Mouse (Mus musculus): ENCODE results near the gene Tbk1. TPM values are rescaled to one million over a fixed set of nuclear protein-coding genes. Genes with fewer than 3 reads are reported as not detected.

Gene Tbk1
- polyA plus RNA-seq, 1 experiment, result 288 TPM

GRCm38 (mm10) chr10:121568026-121568425 is 18.6 kb downstream of the Tbk1 start:
- Histone ChIP-seq H3K27ac (ENCODE audit: insufficient read depth, low read depth, low read length) (no peak overlapping the region), H3K4me1 (ENCODE audit: control insufficient read depth, insufficient read depth, low read length) (peaks cover 5% of the 10 kb centered on the region; the same call in 1 of the 2 replicates), H3K4me3 (ENCODE audit: insufficient read depth, low read depth, low read length) (no peak overlapping the region)
- TF ChIP-seq POLR2A (IDR thresholded peaks at IDR 0.05; ENCODE audit: insufficient read depth, low read depth, low read length) (no peak), CTCF (IDR thresholded peaks at IDR 0.05; ENCODE audit: insufficient read depth, low read depth, low read length) (no peak)
- WGBS, result 96% methylated on average over 10 of the region's 10 CpGs

- Histone ChIP-seq H3K27ac (ENCODE audit: insufficient read depth, low read depth, low read length) (no peak overlapping the region), H3K4me3 (ENCODE audit: insufficient read depth, low read depth, low read length) (no peak overlapping the region), H3K4me1 (ENCODE audit: control insufficient read depth, insufficient read depth, low read length) (peaks cover 3% of the 10 kb centered on the region; the same call in 1 of the 2 replicates)
- 82% methylated on average over 8 of the region's 8 CpGs for WGBS
- TF ChIP-seq CTCF (IDR thresholded peaks at IDR 0.05; ENCODE audit: insufficient read depth, low read depth, low read length), result no peak
- TF ChIP-seq POLR2A (IDR thresholded peaks at IDR 0.05; ENCODE audit: insufficient read depth, low read depth, low read length), result no peak
These were observed 22.1 kb downstream of the Tbk1 start for GRCm38 (mm10) chr10:121564447-121564846.

GRCm38 (mm10) chr10:121558231-121558630 is 28.4 kb downstream of the Tbk1 start:
- no peak for TF ChIP-seq POLR2A (IDR thresholded peaks at IDR 0.05; ENCODE audit: insufficient read depth, low read depth, low read length)
- no peak for TF ChIP-seq CTCF (IDR thresholded peaks at IDR 0.05; ENCODE audit: insufficient read depth, low read depth, low read length)
- 71% methylated on average over 2 of the region's 2 CpGs for WGBS
- Histone ChIP-seq H3K4me3 (ENCODE audit: insufficient read depth, low read depth, low read length) (no peak overlapping the region), H3K27ac (ENCODE audit: insufficient read depth, low read depth, low read length) (no peak overlapping the region), H3K4me1 (ENCODE audit: control insufficient read depth, insufficient read depth, low read length) (peaks cover 9% of the 10 kb centered on the region)

- Histone ChIP-seq H3K27ac (ENCODE audit: insufficient read depth, low read depth, low read length) (no peak overlapping the region), H3K4me1 (ENCODE audit: control insufficient read depth, insufficient read depth, low read length) (peaks cover 9% of the 10 kb centered on the region), H3K4me3 (ENCODE audit: insufficient read depth, low read depth, low read length) (no peak overlapping the region)
- WGBS, result 68% methylated on average over 6 of the region's 6 CpGs
- TF ChIP-seq CTCF (IDR thresholded peaks at IDR 0.05; ENCODE audit: insufficient read depth, low read depth, low read length), result no peak
- TF ChIP-seq POLR2A (IDR thresholded peaks at IDR 0.05; ENCODE audit: insufficient read depth, low read depth, low read length), result no peak
These were observed 30.3 kb downstream of the Tbk1 start for GRCm38 (mm10) chr10:121556263-121556662.

- no peak overlapping the region for H3K27ac ChIP-seq (ENCODE audit: insufficient read depth, low read depth, low read length)
- 83% methylated on average over 9 of the region's 9 CpGs for WGBS
- TF ChIP-seq POLR2A (IDR thresholded peaks at IDR 0.05; ENCODE audit: insufficient read depth, low read depth, low read length) (no peak), CTCF (IDR thresholded peaks at IDR 0.05; ENCODE audit: insufficient read depth, low read depth, low read length) (no peak)
- no peak overlapping the region for H3K4me3 ChIP-seq (ENCODE audit: insufficient read depth, low read depth, low read length)
- H3K4me1 ChIP-seq (ENCODE audit: control insufficient read depth, insufficient read depth, low read length), result peaks cover 8% of the 10 kb centered on the region; the same call in 1 of the 2 replicates
These were observed 36.3 kb downstream of the Tbk1 start for GRCm38 (mm10) chr10:121550334-121550733.

- 86% methylated on average over 5 of the region's 5 CpGs for WGBS
- no peak overlapping the region for H3K4me3 ChIP-seq (ENCODE audit: insufficient read depth, low read depth, low read length)
- TF ChIP-seq POLR2A (IDR thresholded peaks at IDR 0.05; ENCODE audit: insufficient read depth, low read depth, low read length) (no peak), CTCF (IDR thresholded peaks at IDR 0.05; ENCODE audit: insufficient read depth, low read depth, low read length) (no peak)
- peaks cover 8% of the 10 kb centered on the region; the same call in 1 of the 2 replicates for H3K4me1 ChIP-seq (ENCODE audit: control insufficient read depth, insufficient read depth, low read length)
- no peak overlapping the region for H3K27ac ChIP-seq (ENCODE audit: insufficient read depth, low read depth, low read length)
These were observed 36.9 kb downstream of the Tbk1 start for GRCm38 (mm10) chr10:121549670-121550069.

- TF ChIP-seq CTCF (IDR thresholded peaks at IDR 0.05; ENCODE audit: insufficient read depth, low read depth, low read length) (no peak), POLR2A (IDR thresholded peaks at IDR 0.05; ENCODE audit: insufficient read depth, low read depth, low read length) (no peak)
- WGBS, result 37% methylated on average over 6 of the region's 6 CpGs
- Histone ChIP-seq H3K27ac (ENCODE audit: insufficient read depth, low read depth, low read length) (peak overlapping the region; percentile 54; the same call in 1 of the 2 replicates), H3K4me3 (ENCODE audit: insufficient read depth, low read depth, low read length) (no peak overlapping the region), H3K4me1 (ENCODE audit: control insufficient read depth, insufficient read depth, low read length) (peaks cover 5% of the 10 kb centered on the region; the same call in 1 of the 2 replicates)
These were observed 39.4 kb downstream of the Tbk1 start for GRCm38 (mm10) chr10:121547162-121547561.

- Histone ChIP-seq H3K4me1 (ENCODE audit: control insufficient read depth, insufficient read depth, low read length) (peaks cover 5% of the 10 kb centered on the region; the same call in 1 of the 2 replicates), H3K27ac (ENCODE audit: insufficient read depth, low read depth, low read length) (no peak overlapping the region), H3K4me3 (ENCODE audit: insufficient read depth, low read depth, low read length) (no peak overlapping the region)
- 98% methylated on average over 6 of the region's 6 CpGs for WGBS
- TF ChIP-seq CTCF (IDR thresholded peaks at IDR 0.05; ENCODE audit: insufficient read depth, low read depth, low read length) (no peak), POLR2A (IDR thresholded peaks at IDR 0.05; ENCODE audit: insufficient read depth, low read depth, low read length) (no peak)
These were observed 43.0 kb downstream of the Tbk1 start for GRCm38 (mm10) chr10:121543577-121543976.

GRCm38 (mm10) chr10:121542156-121542555 is 44.4 kb downstream of the Tbk1 start:
- Histone ChIP-seq H3K4me1 (ENCODE audit: control insufficient read depth, insufficient read depth, low read length) (no peaks in the 10 kb centered on the region), H3K4me3 (ENCODE audit: insufficient read depth, low read depth, low read length) (no peak overlapping the region), H3K27ac (ENCODE audit: insufficient read depth, low read depth, low read length) (no peak overlapping the region)
- 96% methylated on average over 3 of the region's 3 CpGs for WGBS
- no peak for TF ChIP-seq POLR2A (IDR thresholded peaks at IDR 0.05; ENCODE audit: insufficient read depth, low read depth, low read length)
- no peak for TF ChIP-seq CTCF (IDR thresholded peaks at IDR 0.05; ENCODE audit: insufficient read depth, low read depth, low read length)

- Histone ChIP-seq H3K27ac (ENCODE audit: insufficient read depth, low read depth, low read length) (no peak overlapping the region), H3K4me3 (ENCODE audit: insufficient read depth, low read depth, low read length) (no peak overlapping the region), H3K4me1 (ENCODE audit: control insufficient read depth, insufficient read depth, low read length) (peaks cover 6% of the 10 kb centered on the region)
- no peak for TF ChIP-seq CTCF (IDR thresholded peaks at IDR 0.05; ENCODE audit: insufficient read depth, low read depth, low read length)
- TF ChIP-seq POLR2A (IDR thresholded peaks at IDR 0.05; ENCODE audit: insufficient read depth, low read depth, low read length), result no peak
- WGBS, result 85% methylated on average over 4 of the region's 4 CpGs
These were observed 51.6 kb downstream of the Tbk1 start for GRCm38 (mm10) chr10:121534995-121535394.
